Mouse (Mus musculus): Measurements from ENCODE around the gene March6. TPM values are rescaled to one million over a fixed set of nuclear protein-coding genes. Genes with fewer than 3 reads are reported as not detected.

March6 gene
- polyA plus RNA-seq, 1 experiment from 2014 or later: 27.3 TPM

Other genes starting within 250 kb of the March6 start
- 4.1 and 5.3 TPM in 2 replicates for gene Ankrd33b, start 163.3 kb downstream of the March6 start, polyA plus RNA-seq (2015; fragmentation: Nextera tagmentation; extraction: Ambion mirVana)
- 2.9 and 3.5 TPM in 2 replicates for gene Ropn1l, start 77.3 kb downstream of the March6 start, polyA plus RNA-seq (2015; fragmentation: Nextera tagmentation; extraction: Ambion mirVana)
- gene Cmbl, start 34.3 kb upstream of the March6 start, polyA plus RNA-seq (2015; fragmentation: Nextera tagmentation; extraction: Ambion mirVana): 6.4 and 6.8 TPM in 2 replicates
- 518 TPM in 2 replicates for gene Cct5, start 70.8 kb upstream of the March6 start, polyA plus RNA-seq (2015; fragmentation: Nextera tagmentation; extraction: Ambion mirVana)
- 13.8 and 15.9 TPM in 2 replicates for gene Fam173b, start 70.8 kb upstream of the March6 start, polyA plus RNA-seq (2015; fragmentation: Nextera tagmentation; extraction: Ambion mirVana)

All from lung, embryonic 15.5 days (tissue).